Mouse (Mus musculus) testis, adult 2 months (tissue): ENCODE data around the gene Pde4dip.

Source experiments
- CTCF ChIP-seq: fragments of 200-500 bp; IDR thresholded peaks from 2 replicates; pipeline ENCODE4 v1.5.1; 2012; ENCODE audit warnings: low read depth, mild to moderate bottlenecking, inconsistent platforms, low read length, moderate library complexity; ENCODE audit not compliant: control insufficient read depth, insufficient read depth, insufficient replicate concordance
- POLR2A ChIP-seq: fragments of 200-500 bp; IDR thresholded peaks from 2 replicates; pipeline ENCODE4 v1.6.1; 2012; ENCODE audit warnings: low read depth, mild to moderate bottlenecking, inconsistent platforms, low read length, moderate library complexity; ENCODE audit not compliant: control insufficient read depth

GRCm38 (mm10) chr3:97735575-97735974 is 152.9 kb downstream of the Pde4dip start:
- TF ChIP-seq CTCF, result no peak
- no peak for TF ChIP-seq POLR2A
